Mouse (Mus musculus) forebrain, embryonic 12.5 days (tissue): ENCODE measurements at regions not wholly inside any gene's neighbourhood (a gene's known extent, or its start where the extent isn't known, plus 50 kb on each side); places are given as distances from the start of the nearest gene placed in this dataset.
A peak's percentile ranks its signal among the peaks of the same experiment; 100 is the strongest.

Experiments
- ATAC-seq: fragments of 200-750 bp; cut with Nextera tagmentation; 2 replicates; pipeline ENCODE4 v1.8.0; 2017; ENCODE audit warnings: moderate TSS enrichment; ENCODE audit not compliant: low FRiP score
- H3K27ac ChIP-seq: fragments of 300-500 bp; sonication (generic); 2 replicates; pipeline ENCODE4 v1.5.1; 2016; ENCODE audit warnings: mild to moderate bottlenecking
- H3K27me3 ChIP-seq: fragments of 300-500 bp; sonication (generic); 2 replicates; pipeline ENCODE4 v1.6.1; 2016; ENCODE audit warnings: mild to moderate bottlenecking
- H3K36me3 ChIP-seq: fragments of 300-500 bp; sonication (generic); replicated peaks from 2 replicates; pipeline ENCODE4 v1.6.1; 2016; ENCODE audit warnings: mild to moderate bottlenecking
- H3K4me1 ChIP-seq: fragments of 300-500 bp; sonication (generic); 2 replicates; pipeline ENCODE4 v1.6.1; 2016
- H3K4me2 ChIP-seq: fragments of 300-500 bp; sonication (generic); 2 replicates; pipeline ENCODE4 v1.6.1; 2016; ENCODE audit warnings: mild to moderate bottlenecking, moderate library complexity
- H3K4me3 ChIP-seq: fragments of 300-500 bp; sonication (generic); replicated peaks from 2 replicates; pipeline ENCODE4 v1.5.1; 2016; ENCODE audit warnings: mild to moderate bottlenecking
- H3K9ac ChIP-seq: fragments of 300-500 bp; sonication (generic); 2 replicates; pipeline ENCODE4 v1.6.1; 2016; ENCODE audit warnings: mild to moderate bottlenecking
- H3K9me3 ChIP-seq: fragments of 300-500 bp; sonication (generic); 2 replicates; pipeline ENCODE4 v1.6.1; 2016
- WGBS: fragments of 180-500 bp; shearing (Covaris S2); methylation state at CpG from one replicate; pipeline ENCODE4 v1.1.7; 2016; 5-methylcytosine and 5-hydroxymethylcytosine counted together

GRCm38 (mm10) chr3:124986930-124987329 lies 406.0 kb upstream of the 1700003H04Rik start:
- H3K36me3 ChIP-seq: no peaks in the 10 kb centered on the region
- no peak overlapping the region for H3K9ac ChIP-seq
- ATAC-seq: no peak
- H3K9me3 ChIP-seq: no peaks in the 10 kb centered on the region
- H3K4me1 ChIP-seq: peaks cover 4% of the 10 kb centered on the region
- H3K4me2 ChIP-seq: no peak overlapping the region
- H3K27me3 ChIP-seq: no peaks in the 10 kb centered on the region
- H3K4me3 ChIP-seq: no peak overlapping the region
- WGBS: 49% methylated on average over 1 of the region's 1 CpGs
- no peak overlapping the region for H3K27ac ChIP-seq

- 26% methylated on average over 3 of the region's 3 CpGs for WGBS
- H3K27ac ChIP-seq: no peak overlapping the region
- no peak overlapping the region for H3K9ac ChIP-seq
- peak; percentile 59 for ATAC-seq
- peaks cover 4% of the 10 kb centered on the region for H3K4me1 ChIP-seq
- H3K27me3 ChIP-seq: no peaks in the 10 kb centered on the region
- no peak overlapping the region for H3K4me2 ChIP-seq
- H3K9me3 ChIP-seq: no peaks in the 10 kb centered on the region
- H3K36me3 ChIP-seq: no peaks in the 10 kb centered on the region
- no peak overlapping the region for H3K4me3 ChIP-seq
Observed at GRCm38 (mm10) chr3:124986515-124986914, 405.6 kb upstream of the 1700003H04Rik start.

GRCm38 (mm10) chr3:124985428-124985827 lies 404.5 kb upstream of the 1700003H04Rik start:
- Histone ChIP-seq H3K27ac (no peak overlapping the region), H3K4me1 (peaks cover 4% of the 10 kb centered on the region), H3K4me3 (no peak overlapping the region), H3K36me3 (no peaks in the 10 kb centered on the region), H3K9me3 (no peaks in the 10 kb centered on the region), H3K27me3 (no peaks in the 10 kb centered on the region), H3K4me2 (no peak overlapping the region), H3K9ac (no peak overlapping the region)
- WGBS: 69% methylated on average over 5 of the region's 5 CpGs
- no peak for ATAC-seq

GRCm38 (mm10) chr3:124935147-124935849 lies 354.4 kb upstream of the 1700003H04Rik start:
- no peaks in the 10 kb centered on the region for H3K9me3 ChIP-seq
- H3K4me1 ChIP-seq: peaks cover 7% of the 10 kb centered on the region; the same call in 1 of the 2 replicates
- no peak overlapping the region for H3K4me3 ChIP-seq
- WGBS: 89% methylated on average over 2 of the region's 2 CpGs
- no peaks in the 10 kb centered on the region for H3K36me3 ChIP-seq
- no peak overlapping the region for H3K9ac ChIP-seq
- H3K27me3 ChIP-seq: no peaks in the 10 kb centered on the region
- H3K4me2 ChIP-seq: no peak overlapping the region
- ATAC-seq: no peak
- H3K27ac ChIP-seq: no peak overlapping the region

- no peak overlapping the region for H3K9ac ChIP-seq
- no peaks in the 10 kb centered on the region for H3K9me3 ChIP-seq
- ATAC-seq: no peak
- H3K4me1 ChIP-seq: peaks cover 7% of the 10 kb centered on the region; the same call in 1 of the 2 replicates
- H3K36me3 ChIP-seq: no peaks in the 10 kb centered on the region
- no peak overlapping the region for H3K27ac ChIP-seq
- no peak overlapping the region for H3K4me3 ChIP-seq
- no peak overlapping the region for H3K4me2 ChIP-seq
- WGBS: 89% methylated on average over 1 of the region's 1 CpGs
- no peaks in the 10 kb centered on the region for H3K27me3 ChIP-seq
Observed at GRCm38 (mm10) chr3:124932655-124933054, 351.8 kb upstream of the 1700003H04Rik start.

GRCm38 (mm10) chr3:124930773-124931607 lies 350.1 kb upstream of the 1700003H04Rik start:
- peak; percentile 74 for ATAC-seq
- no peaks in the 10 kb centered on the region for H3K36me3 ChIP-seq
- peak overlapping the region; percentile 23; the same call in 1 of the 2 replicates for H3K4me3 ChIP-seq
- peak overlapping the region; percentile 33; the same call in 1 of the 2 replicates for H3K4me2 ChIP-seq
- 42% methylated on average over 15 of the region's 15 CpGs for WGBS
- peak overlapping the region; percentile 66 for H3K27ac ChIP-seq
- no peak overlapping the region for H3K9ac ChIP-seq
- H3K4me1 ChIP-seq: peaks cover 7% of the 10 kb centered on the region; the same call in 1 of the 2 replicates
- H3K9me3 ChIP-seq: no peaks in the 10 kb centered on the region
- H3K27me3 ChIP-seq: no peaks in the 10 kb centered on the region

GRCm38 (mm10) chr3:124908925-124909324 lies 328.0 kb upstream of the 1700003H04Rik start:
- no peaks in the 10 kb centered on the region for H3K9me3 ChIP-seq
- H3K4me2 ChIP-seq: no peak overlapping the region
- no peaks in the 10 kb centered on the region for H3K27me3 ChIP-seq
- ATAC-seq: no peak
- no peak overlapping the region for H3K4me3 ChIP-seq
- WGBS: 86% methylated on average over 4 of the region's 4 CpGs
- no peaks in the 10 kb centered on the region for H3K36me3 ChIP-seq
- H3K27ac ChIP-seq: no peak overlapping the region
- H3K9ac ChIP-seq: no peak overlapping the region
- no peaks in the 10 kb centered on the region for H3K4me1 ChIP-seq
